Mouse (Mus musculus) forebrain, embryonic 14.5 days (tissue): Measurements from ENCODE around the gene Plcb2. TPM values are rescaled to one million over a fixed set of nuclear protein-coding genes. Genes with fewer than 3 reads are reported as not detected.
A peak's percentile ranks its signal among the peaks of the same experiment; 100 is the strongest.

Experiments
- ATAC-seq: fragments of 200-750 bp; cut with Nextera tagmentation; 2 replicates; pipeline ENCODE4 v1.8.0; 2017; ENCODE audit warnings: mild to moderate bottlenecking, moderate library complexity
- DNase-seq: peaks from one replicate; pipeline ENCODE4 v3.0.0-alpha.2; 2015; ENCODE audit warnings: low spot score
- H3K27ac ChIP-seq: fragments of 300-500 bp; sonication (generic); 2 replicates; pipeline ENCODE4 v1.5.1; 2014; ENCODE audit warnings: low read depth, mild to moderate bottlenecking, control low read depth, low read length, moderate library complexity
- H3K27me3 ChIP-seq: fragments of 300-500 bp; sonication (generic); replicated peaks from 2 replicates; pipeline ENCODE4 v1.6.1; 2014; ENCODE audit warnings: low read length, control low read depth, mixed read lengths; ENCODE audit not compliant: control insufficient read depth, insufficient read depth
- H3K36me3 ChIP-seq: fragments of 300-500 bp; sonication (generic); 2 replicates; pipeline ENCODE4 v1.6.1; 2014; ENCODE audit warnings: low read length, control low read depth; ENCODE audit not compliant: control insufficient read depth, insufficient read depth
- H3K4me1 ChIP-seq: fragments of 300-500 bp; sonication (generic); 2 replicates; pipeline ENCODE4 v1.6.1; 2014; ENCODE audit warnings: antibody characterized with exemption, low read length, control low read depth; ENCODE audit not compliant: control insufficient read depth, insufficient read depth
- H3K4me2 ChIP-seq: fragments of 300-500 bp; sonication (generic); 2 replicates; pipeline ENCODE4 v1.6.1; 2014; ENCODE audit warnings: mild to moderate bottlenecking, control low read depth, low read length
- H3K4me3 ChIP-seq: fragments of 300-500 bp; sonication (generic); 2 replicates; pipeline ENCODE4 v1.5.1; 2014; ENCODE audit warnings: low read depth, low read length, control low read depth
- H3K9ac ChIP-seq: fragments of 300-500 bp; sonication (generic); 2 replicates; pipeline ENCODE4 v1.6.1; 2014; ENCODE audit warnings: mild to moderate bottlenecking, low read length, control low read depth, moderate library complexity
- H3K9me3 ChIP-seq: fragments of 300-500 bp; sonication (generic); replicated peaks from 2 replicates; pipeline ENCODE4 v1.6.1; 2016; ENCODE audit warnings: low read length, control low read depth, mixed read lengths; ENCODE audit not compliant: control insufficient read depth
- WGBS: fragments of 180-500 bp; shearing (Covaris S2); extraction: QIAGEN DNeasy Blood & Tissue Kit; methylation state at CpG from one replicate; pipeline ENCODE4 v1.1.7; 2014; 5-methylcytosine and 5-hydroxymethylcytosine counted together
- polyA plus RNA-seq: library from polyadenylated mRNA; unstranded; fragments of >200 nt; fragmentation: Nextera tagmentation; extraction: Ambion mirVana; gene quantifications from 2 replicates; pipeline ENCODE4 v1.2.1, GENCODE M21; 2014

Plcb2 gene
- polyA plus RNA-seq, 1 experiment from 2014 or later, result 0.57 TPM

GRCm38 (mm10) chr2:118687791-118688190 is 40.4 kb downstream of the Plcb2 start:
- Histone ChIP-seq H3K4me2 (no peak overlapping the region), H3K4me1 (no peaks in the 10 kb centered on the region), H3K9me3 (no peaks in the 10 kb centered on the region), H3K27me3 (no peaks in the 10 kb centered on the region), H3K36me3 (no peaks in the 10 kb centered on the region), H3K27ac (no peak overlapping the region), H3K4me3 (no peak overlapping the region), H3K9ac (no peak overlapping the region)
- DNase-seq, result no peak
- WGBS, result 91% methylated on average over 3 of the region's 3 CpGs
- no peak for ATAC-seq

- ATAC-seq (no peak), DNase-seq (no peak)
- 86% methylated on average over 8 of the region's 8 CpGs for WGBS
- no peaks in the 10 kb centered on the region for H3K4me1 ChIP-seq
- no peaks in the 10 kb centered on the region for H3K9me3 ChIP-seq
- no peaks in the 10 kb centered on the region for H3K27me3 ChIP-seq
- H3K27ac ChIP-seq, result no peak overlapping the region
- no peak overlapping the region for H3K9ac ChIP-seq
- no peak overlapping the region for H3K4me2 ChIP-seq
- H3K36me3 ChIP-seq, result no peaks in the 10 kb centered on the region
- no peak overlapping the region for H3K4me3 ChIP-seq
Measured at GRCm38 (mm10) chr2:118686693-118687092, 41.5 kb downstream of the Plcb2 start.

- H3K4me1 ChIP-seq, result no peaks in the 10 kb centered on the region
- H3K4me2 ChIP-seq, result no peak overlapping the region
- no peaks in the 10 kb centered on the region for H3K27me3 ChIP-seq
- H3K27ac ChIP-seq, result no peak overlapping the region
- WGBS, result 89% methylated on average over 4 of the region's 4 CpGs
- no peaks in the 10 kb centered on the region for H3K9me3 ChIP-seq
- no peaks in the 10 kb centered on the region for H3K36me3 ChIP-seq
- ATAC-seq (no peak), DNase-seq (no peak)
- H3K9ac ChIP-seq, result no peak overlapping the region
- no peak overlapping the region for H3K4me3 ChIP-seq
Measured at GRCm38 (mm10) chr2:118685088-118685487, 43.1 kb downstream of the Plcb2 start.

- Histone ChIP-seq H3K9ac (no peak overlapping the region), H3K4me3 (no peak overlapping the region), H3K27me3 (peaks cover 13% of the 10 kb centered on the region), H3K4me1 (peaks cover under 1% of the 10 kb centered on the region; the same call in 1 of the 2 replicates), H3K9me3 (no peaks in the 10 kb centered on the region), H3K27ac (no peak overlapping the region), H3K4me2 (no peak overlapping the region), H3K36me3 (no peaks in the 10 kb centered on the region)
- DNase-seq, result no peak
- no peak for ATAC-seq
- WGBS, result 46% methylated on average over 8 of the region's 8 CpGs
Measured at GRCm38 (mm10) chr2:118682544-118683260, 45.5 kb downstream of the Plcb2 start.

- peaks cover 12% of the 10 kb centered on the region; the same call in 1 of the 2 replicates for H3K4me1 ChIP-seq
- ATAC-seq (no peak), DNase-seq (no peak)
Measured at GRCm38 (mm10) chr2:118680926-118681325, 47.3 kb downstream of the Plcb2 start.

GRCm38 (mm10) chr2:118679577-118679976 is 48.7 kb downstream of the Plcb2 start:
- Histone ChIP-seq H3K27me3 (peaks cover 39% of the 10 kb centered on the region), H3K9ac (no peak overlapping the region), H3K4me2 (no peak overlapping the region), H3K36me3 (no peaks in the 10 kb centered on the region), H3K4me3 (no peak overlapping the region), H3K4me1 (peaks cover 12% of the 10 kb centered on the region; the same call in 1 of the 2 replicates), H3K9me3 (no peaks in the 10 kb centered on the region), H3K27ac (no peak overlapping the region)
- WGBS, result 84% methylated on average over 3 of the region's 3 CpGs
- no peak for ATAC-seq
- DNase-seq, result no peak

More at GRCm38 (mm10) chr2:118680926-118681325, 47.3 kb downstream of the Plcb2 start:
- no peak overlapping the region for H3K4me2 ChIP-seq
- H3K27ac ChIP-seq, result no peak overlapping the region
- no peak overlapping the region for H3K9ac ChIP-seq
- no peaks in the 10 kb centered on the region for H3K36me3 ChIP-seq
- no peak overlapping the region for H3K4me3 ChIP-seq
- peaks cover 30% of the 10 kb centered on the region for H3K27me3 ChIP-seq
- H3K9me3 ChIP-seq, result no peaks in the 10 kb centered on the region
- 91% methylated on average over 6 of the region's 6 CpGs for WGBS

DNA sequence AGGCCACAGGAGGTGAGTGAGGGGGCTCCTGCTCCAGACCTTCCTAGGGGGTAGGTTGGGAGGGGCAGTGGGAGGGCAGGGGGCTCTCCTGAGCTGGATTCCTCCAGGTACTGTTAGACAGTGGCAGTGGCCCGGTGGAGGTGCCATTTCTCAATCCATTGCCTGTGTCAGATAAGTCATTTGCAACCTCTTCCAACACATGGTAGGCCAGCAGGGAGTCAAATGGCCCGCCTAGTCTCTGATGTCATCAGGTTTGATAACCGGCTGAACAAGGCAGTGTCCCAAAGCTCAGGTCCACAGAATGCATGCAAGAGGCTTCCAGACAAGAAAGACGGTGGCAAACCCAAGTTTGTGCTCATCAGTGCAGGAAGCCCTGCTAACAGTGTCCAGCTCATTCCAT is 50.4 kb downstream of the Plcb2 start:
- peaks cover 44% of the 10 kb centered on the region for H3K27me3 ChIP-seq
- H3K4me3 ChIP-seq, result peak overlapping the region; percentile 52
- H3K9me3 ChIP-seq, result no peaks in the 10 kb centered on the region
- peak overlapping the region; percentile 68 for H3K9ac ChIP-seq
- peak overlapping the region; percentile 96 for H3K4me2 ChIP-seq
- ATAC-seq, result 0 out of 2 replicates have a peak, but pooled peaks have one; percentile 11
- H3K4me1 ChIP-seq, result peaks cover 12% of the 10 kb centered on the region; the same call in 1 of the 2 replicates
- no peak overlapping the region for H3K27ac ChIP-seq
- no peak for DNase-seq
- no peaks in the 10 kb centered on the region for H3K36me3 ChIP-seq
- WGBS, result 18% methylated on average over 4 of the region's 4 CpGs

DNA sequence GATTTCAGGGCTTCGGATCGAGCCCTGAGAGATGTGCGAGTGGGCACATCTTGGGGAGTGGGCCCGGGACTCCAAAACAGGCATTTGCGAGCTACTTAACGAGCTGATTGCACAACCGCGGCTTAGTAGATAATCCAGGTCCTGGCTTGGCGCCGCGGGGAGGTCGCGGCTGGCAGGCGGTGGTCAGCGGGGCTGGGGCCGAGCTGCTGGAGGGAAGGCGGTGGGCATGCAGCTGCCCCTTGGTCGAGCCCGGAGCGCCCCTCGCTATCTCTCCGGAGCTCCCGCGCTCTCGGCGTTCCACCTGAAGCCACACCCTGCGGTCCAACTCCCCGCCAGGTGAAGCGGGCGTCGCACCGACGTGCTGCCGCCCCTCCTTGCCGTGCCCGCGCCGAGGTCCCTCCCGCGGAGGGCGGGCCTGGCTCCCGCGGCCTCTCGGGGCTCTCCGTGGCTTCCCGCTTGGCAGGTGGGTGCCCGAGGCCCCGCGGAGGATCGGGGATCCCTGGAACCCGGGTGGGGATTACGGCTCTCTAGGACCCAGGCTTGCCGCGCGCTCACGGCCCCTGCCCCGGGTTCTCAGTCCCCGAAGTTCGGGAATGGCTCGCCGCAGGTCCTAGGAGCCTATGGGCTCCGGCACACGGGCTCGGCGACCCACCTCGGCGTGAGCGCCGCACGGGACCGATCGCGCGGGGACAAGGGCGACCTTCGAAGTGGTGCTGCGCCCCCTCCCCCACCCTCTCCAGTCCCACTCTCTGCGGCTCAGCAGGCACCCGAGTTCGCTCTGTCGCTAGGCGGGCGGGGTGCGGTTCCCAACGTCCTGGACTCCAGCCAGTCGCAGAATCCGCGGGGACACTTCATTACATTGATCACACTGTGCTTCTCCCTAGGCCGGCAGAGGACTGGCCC is 51.1 kb downstream of the Plcb2 start:
- Histone ChIP-seq H3K4me2 (peak overlapping the region; percentile 96), H3K27me3 (peaks cover 44% of the 10 kb centered on the region), H3K9ac (peak overlapping the region; percentile 68), H3K4me3 (peak overlapping the region; percentile 52), H3K27ac (no peak overlapping the region), H3K4me1 (peaks cover 12% of the 10 kb centered on the region; the same call in 1 of the 2 replicates), H3K9me3 (no peaks in the 10 kb centered on the region), H3K36me3 (no peaks in the 10 kb centered on the region)
- 1% methylated on average over 83 of the region's 89 CpGs for WGBS
- DNase-seq (peak; percentile 50), ATAC-seq (peak; percentile 68)
